Mouse (Mus musculus): Measurements from ENCODE around the gene Arl15. TPM values are rescaled to one million over a fixed set of nuclear protein-coding genes. Genes with fewer than 3 reads are reported as not detected.

Arl15 gene
- total RNA-seq, 2 experiments from 2014 or later: 50.5 to 53.9 TPM

DNA sequence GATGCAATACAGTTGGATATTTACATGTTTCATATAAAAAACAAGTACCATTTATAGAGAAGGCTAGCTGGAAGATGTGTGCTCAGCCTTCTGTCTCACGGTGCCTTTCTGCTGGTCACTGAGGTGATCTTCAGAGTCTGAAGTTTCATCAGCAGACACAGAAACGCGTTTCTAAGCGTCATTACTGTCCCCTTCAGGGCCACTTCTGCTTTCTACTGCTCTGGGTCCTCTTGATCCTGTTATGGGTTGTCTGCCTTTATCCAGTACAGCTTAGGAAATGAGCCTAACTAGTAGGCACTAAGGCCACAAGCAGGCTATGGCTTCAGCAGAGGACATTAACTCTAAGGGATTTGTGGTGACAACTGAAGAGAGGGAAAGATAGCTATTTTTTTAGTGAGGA, 5.9 kb downstream of the Arl15 start:
- no peak for DNase-seq (ENCODE audit: low spot score in 2 of 2)

DNA sequence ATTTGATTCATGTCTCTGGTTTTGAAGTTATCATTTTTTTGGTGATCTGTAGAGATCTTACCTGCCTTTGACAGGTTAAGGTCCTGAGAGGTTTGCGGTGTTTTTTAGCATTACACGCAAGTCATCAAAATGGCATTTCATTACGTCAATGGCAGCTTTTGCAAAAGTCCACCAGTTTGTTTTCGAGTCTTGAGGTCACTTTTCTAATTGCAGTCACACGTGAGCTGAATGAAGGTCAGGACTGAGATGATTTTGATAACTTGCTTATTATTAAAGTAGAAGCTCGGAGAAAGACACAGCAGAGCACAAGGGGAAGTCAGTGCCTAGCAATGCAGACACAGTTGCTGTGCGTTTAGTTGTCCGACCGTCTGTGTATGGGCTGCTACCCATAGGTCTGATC, 8.3 kb downstream of the Arl15 start:
- DNase-seq (ENCODE audit: low spot score in 2 of 2): no peak

DNA sequence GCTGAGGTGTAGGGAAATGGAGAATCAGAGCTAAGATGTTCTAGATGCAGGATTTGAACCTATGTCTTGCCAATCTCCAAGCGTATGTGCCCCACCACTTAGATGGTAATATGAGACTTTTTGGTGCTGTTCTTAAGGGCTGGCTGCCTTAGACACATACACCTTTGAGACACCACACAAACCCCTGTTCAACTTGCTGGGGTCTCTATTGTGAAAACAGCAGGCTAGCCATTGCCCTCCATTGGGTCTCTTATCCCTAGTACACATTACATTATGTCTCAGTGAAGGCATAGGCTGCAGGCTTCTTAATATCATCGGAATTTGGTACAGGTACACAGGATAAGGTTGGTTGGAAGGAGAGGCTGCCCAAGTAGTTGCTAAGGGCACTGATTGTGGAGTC, 16.8 kb downstream of the Arl15 start:
- DNase-seq (ENCODE audit: low spot score in 2 of 2): no peak

DNA sequence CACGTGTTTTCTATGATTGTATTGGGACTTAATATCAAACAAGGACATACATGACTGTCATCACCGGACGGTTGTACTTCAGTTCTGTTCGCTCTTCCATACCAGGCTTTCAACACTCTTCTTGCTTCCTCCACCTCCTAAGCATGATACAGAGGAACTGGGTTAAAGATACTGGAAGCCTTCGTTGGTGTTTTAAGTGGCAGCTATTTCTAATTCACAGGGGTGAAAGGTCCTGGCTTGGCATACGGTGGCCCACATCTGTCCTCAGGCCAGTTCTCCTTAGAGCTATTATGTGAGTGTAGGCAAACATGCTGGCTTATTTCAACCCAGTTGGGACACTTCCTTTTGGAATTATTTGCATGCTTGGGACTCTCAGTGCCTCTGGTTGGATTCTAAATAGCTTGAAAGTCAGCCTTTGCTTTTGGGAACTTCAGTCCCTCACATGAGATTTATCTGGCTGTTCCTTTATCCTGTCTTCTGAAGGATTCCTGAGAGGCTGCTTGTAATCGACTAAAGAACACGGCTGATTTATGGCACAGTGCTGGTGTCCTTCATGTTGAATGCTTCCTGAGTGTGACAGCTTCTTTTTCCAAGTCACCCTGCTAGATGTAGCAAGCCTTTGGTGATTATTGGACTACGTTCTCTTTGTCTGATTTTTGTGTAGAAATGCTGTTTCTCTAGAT, 17.7 kb downstream of the Arl15 start:
- DNase-seq (ENCODE audit: low spot score in 2 of 2): no peak

DNA sequence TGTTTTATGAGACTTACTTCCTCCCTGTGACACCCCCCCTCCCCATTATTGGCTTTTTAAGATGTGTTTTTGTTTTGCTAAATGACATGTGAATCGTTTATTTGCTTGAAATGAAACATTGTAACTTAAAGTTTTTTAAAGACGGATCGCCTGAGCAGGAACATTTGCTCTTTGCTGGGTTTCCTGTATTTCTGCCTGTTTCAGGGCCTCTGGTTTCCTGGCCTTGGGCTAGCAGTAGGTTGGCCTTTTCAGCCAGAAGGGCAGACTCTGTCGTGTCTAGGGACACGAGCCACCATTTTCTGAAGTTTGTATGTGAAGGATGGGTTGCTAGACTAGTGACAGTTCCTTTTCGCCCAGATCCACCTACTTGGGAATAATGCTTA, 18.3 kb downstream of the Arl15 start:
- no peak for DNase-seq (ENCODE audit: low spot score in 2 of 2)

DNA sequence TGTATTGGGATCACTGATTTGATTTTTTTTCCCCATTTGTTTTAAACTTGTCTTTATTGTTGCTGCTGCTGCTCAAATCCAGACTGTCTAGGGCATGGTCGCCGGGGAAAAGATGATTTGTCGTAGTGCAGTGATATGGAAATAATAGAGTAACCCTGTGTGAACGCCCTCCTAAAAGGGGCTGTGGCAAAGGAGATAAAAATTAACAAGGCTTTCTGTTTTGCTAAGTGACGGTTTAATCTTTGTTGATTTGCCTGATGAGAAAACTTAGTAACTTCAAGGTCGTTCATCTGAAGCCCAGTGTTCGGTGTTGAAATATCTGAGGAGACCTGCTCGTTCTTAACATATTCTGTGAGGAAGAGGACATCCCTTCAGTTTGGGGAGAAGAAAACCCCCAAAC, 19.8 kb downstream of the Arl15 start:
- no peak for DNase-seq (ENCODE audit: low spot score in 2 of 2)

DNA sequence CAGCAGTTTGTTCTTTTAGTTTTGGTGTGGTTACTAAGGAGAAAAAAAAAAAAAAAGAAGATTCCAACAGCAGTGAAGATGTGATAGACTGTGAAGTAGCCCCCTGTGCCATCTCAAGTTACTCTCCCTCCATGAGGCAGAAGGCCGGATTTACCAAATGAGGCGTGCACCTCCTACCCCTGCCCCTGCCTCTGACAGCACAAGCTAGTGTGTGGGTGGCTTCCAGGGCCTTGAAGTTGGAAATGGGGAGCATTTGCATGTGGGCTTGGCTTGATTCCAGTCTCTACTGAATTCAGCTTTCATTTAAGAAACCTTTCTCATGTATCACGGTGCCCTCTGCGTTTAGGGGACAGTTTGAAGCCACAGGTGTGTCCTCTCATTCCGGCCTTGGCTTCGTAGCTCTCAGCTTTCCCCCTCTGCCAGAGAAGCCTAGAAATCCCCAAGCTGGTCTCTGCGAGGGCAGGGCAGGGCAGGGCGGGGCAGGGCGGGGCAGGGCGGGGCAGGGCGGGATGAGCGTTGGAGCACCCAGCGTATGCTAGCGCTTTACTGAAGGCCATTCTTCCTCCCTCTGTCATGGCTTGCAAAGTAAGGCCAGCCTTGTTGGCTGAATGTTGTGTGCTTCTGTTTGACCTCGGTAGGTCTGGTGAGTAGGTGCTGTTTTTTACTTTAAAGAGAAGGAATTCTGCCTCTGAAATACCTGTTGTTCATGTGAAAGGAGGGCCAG, 21.6 kb downstream of the Arl15 start:
- no peak for DNase-seq (ENCODE audit: low spot score in 2 of 2)

DNA sequence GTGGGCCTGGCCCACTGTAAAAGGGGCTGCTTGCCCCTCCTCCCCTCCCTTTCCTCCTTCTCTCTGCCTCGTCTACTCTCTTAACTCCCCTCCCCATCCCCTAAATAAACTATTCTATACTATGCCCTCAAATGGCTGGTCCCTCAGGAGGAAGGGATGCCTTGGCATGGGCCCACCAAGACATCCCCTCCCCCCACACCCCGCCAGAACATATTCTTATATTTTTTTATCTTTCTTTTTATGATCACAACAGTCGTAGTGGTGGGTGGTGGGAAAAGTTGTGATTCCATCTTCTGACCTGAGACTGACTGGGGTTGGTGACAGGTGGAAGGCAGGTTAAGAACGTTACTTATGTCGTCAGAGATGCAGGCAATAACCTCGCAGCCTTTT, 22.1 kb downstream of the Arl15 start:
- no peak for DNase-seq (ENCODE audit: low spot score in 2 of 2)

DNA sequence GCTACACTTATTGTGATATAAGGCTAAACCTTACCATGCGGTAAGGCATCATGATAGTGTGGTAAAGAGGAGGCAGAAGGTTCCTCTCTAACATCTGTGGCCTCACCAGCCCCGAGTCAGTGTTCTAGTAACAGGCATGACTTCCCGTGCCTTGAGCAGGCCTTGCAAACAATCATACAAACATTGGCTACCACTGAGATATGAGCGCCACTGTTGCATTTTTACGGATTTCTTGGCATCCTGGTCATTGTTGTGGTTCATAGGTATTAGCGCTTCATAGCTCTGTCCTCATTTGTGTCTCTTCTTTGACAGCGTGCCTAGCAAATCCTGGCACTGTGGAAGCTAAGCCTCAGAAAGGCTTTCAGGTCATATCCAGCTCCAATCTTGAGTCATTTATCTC, 24.7 kb downstream of the Arl15 start:
- no peak for DNase-seq (ENCODE audit: low spot score in 2 of 2)

DNA sequence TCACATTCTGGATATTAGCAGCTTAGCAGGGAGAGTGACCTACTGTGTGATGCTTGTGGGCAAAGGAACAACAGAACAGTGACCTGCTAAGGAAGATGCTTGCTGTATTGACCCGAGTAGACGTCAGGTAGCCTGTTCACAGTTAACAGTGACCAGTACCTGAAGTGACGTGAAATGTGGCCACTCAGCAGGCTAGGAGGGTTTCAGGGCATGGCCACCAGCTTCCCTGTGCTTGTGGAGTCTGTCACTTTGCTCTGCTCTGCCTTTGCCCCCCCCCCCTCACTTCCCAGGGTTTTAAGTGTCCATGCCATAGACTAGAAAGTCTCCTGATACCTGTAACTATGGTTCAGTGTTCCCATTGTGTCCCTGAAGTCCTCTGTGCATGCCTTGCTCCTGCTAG, 25.9 kb downstream of the Arl15 start:
- no peak for DNase-seq (ENCODE audit: low spot score in 2 of 2)

DNA sequence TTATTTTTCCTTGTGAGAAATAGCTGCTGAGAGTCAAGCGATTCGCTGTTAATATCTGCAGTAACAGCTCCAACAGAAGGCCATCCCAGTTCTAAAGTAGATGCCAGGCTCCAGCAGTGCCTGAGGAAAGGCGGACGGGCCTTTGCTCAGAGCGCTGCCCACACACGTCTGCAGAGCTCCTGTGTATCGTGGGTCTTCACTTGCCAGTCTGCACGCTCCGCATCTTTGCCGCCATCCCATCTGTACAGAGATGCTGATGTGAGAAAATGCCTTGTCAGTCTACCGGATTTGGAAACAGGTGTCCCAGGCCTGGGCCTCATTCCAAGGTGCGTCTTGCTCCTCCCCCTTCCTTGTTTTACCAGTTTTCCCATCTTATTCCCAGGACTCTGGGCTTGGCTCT, 27.6 kb downstream of the Arl15 start:
- peak; percentile 22 to 43 for DNase-seq (ENCODE audit: low spot score in 2 of 2)

DNA sequence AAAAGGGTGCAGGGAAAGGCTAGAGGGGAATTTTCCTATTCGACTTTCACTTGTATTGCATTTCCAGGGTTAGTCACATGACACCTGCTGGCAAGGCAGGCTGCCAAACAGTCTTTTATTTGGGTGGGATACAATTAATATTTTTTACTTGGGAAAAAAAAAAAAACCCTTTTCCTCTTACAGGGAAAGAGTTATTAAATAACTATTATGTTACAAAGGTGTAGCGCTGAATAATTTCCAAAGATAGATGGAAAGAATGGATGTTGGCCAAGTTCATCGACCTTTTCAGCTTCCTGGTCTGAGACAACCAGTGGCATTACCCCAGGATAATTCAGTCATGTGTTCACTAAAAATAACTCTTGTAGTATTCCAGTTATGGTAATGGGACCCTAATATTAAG, 29.7 kb downstream of the Arl15 start:
- DNase-seq (ENCODE audit: low spot score in 2 of 2): no peak

DNA sequence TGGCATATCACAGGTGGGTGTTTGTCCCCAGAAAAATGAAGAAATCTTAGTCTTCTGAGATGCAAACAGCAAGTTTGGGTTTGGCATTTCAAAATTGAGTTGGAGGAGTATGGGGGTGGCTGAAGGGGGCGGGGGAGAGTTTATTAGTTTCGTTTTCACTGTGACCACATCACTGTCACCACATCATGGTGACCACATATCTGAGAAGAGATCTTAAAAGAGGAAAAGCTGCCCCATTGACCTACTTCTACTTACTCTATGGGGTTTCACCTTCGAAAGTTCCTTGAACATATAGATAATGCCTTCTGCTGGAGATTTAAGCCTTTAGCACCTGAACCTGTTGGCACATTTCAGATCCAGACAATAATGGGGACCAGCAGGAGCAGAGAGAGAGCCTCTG, 34.3 kb downstream of the Arl15 start:
- no peak for DNase-seq (ENCODE audit: low spot score in 2 of 2)

DNA sequence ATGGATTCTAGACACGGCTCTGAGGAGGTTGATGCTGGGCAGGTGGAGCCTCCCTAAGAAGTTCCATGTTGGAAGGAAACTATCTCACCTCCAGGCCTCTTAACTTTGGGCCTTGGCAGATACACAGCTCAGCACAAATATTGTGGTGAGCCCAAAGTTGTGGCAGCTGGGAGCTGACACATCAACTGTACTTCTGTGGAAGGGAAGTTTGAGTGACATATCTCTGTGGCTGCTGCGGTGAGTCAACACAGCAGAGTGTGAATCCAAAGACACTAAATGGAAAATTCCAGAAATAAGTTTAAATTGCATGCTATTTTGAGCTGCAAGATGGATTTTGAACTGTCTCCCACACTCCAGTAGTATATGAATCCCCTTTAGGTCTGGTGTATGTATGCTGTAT, 34.8 kb downstream of the Arl15 start:
- DNase-seq (ENCODE audit: low spot score in 2 of 2): no peak

DNA sequence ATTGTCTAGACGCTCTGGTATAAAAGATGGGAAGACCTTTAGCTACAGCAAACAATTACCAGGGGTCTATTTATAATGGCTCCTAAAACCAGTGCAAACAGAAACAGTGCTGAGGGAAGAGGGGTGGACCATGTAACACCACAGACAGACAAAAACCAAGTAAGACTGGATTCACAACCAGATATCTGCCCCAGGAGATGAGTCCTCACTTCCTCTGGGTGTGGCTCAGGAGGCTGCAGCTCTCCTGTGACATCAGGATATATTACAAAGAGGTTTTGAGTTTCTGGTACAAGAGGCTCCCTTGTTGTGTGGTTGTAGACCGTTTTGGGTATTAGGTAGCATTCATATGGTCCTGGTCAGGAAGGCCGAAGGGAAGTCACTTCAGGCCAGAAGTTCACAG, 36.5 kb downstream of the Arl15 start:
- no peak for DNase-seq (ENCODE audit: low spot score in 2 of 2)

DNA sequence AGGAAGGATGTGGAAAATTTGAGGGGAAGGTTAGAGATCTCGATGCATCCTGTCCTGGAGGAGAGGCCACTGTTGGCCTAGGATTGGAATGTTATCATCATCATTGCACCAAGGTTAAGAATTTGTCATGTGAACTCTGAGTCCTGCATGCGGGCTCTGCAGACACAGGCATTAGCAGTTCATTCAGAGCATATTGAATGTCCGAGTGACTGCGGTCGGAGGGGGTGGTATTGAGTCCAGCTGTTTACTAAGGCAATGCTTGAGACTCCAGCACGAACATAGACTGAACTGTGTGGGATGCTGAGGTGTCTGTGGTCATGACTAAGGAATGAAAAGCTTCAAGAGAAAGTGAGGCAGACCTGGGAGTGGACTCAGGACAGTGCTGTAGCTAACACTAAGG, 38.6 kb downstream of the Arl15 start:
- no peak for DNase-seq (ENCODE audit: low spot score in 2 of 2)

DNA sequence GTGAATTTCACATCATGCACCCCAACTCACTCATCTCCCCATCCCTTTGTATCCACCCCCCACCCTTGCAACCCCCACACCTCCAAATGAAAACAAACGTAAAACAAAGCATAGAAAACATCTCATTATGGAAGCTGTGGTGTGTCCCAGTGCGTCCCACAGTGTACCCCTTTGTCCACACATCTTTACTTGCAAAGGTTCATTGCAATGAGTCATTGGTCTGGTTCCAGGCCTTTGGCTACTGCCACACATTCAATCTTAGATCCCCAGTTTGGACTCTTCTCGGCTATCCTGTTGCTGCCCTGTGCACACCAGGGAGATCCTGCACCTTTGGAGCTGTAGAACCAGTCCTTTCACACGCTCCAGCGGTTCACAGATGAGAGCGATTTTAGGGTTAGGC, 41.6 kb downstream of the Arl15 start:
- DNase-seq (ENCODE audit: low spot score in 2 of 2): no peak

DNA sequence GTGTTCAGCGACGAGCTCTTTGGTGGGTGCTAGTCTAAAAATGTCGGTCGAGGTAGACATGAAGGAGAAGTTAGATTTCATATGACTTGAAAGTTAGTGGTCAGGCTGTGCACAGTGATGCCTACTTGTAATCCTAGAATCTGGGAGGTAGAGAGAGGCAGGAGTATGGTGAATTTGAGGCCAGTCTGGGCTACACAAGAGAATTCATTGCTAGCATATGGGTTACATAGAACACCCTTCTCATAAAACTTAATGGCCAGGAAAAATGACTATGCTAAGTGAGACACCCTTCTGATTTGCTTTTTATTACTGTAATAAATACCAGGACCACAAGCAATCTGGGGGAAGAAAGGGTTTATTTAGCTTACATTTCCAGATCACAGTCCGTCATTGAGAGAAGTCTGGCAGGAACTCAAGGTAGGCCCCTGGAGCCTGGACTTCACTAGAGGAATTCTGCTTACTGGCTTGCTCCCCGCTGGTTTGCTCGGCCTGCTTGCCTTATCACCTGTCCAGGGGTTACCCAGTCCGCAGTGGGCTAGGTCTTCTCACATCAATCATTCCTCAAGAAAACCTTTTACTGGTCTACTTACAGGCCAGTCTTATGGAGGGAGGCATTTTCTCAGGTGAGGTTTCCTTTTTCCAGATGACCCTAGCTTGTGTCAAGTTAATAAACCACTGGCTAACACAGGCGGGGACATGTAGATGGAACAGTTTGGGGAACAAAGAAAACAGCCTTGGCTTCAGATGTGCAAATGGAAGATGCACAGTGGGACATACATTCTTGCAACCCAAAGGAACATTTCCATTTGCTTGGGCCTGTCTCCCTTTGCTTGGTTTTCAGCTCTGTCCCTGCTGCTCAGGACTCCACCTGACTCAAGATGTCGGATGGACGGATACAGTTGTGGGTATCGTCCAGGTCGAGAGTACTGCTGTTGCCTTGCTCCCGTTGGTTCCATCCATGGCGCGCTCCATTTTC, 44.6 kb downstream of the Arl15 start:
- no peak for DNase-seq (ENCODE audit: low spot score in 2 of 2)

DNA sequence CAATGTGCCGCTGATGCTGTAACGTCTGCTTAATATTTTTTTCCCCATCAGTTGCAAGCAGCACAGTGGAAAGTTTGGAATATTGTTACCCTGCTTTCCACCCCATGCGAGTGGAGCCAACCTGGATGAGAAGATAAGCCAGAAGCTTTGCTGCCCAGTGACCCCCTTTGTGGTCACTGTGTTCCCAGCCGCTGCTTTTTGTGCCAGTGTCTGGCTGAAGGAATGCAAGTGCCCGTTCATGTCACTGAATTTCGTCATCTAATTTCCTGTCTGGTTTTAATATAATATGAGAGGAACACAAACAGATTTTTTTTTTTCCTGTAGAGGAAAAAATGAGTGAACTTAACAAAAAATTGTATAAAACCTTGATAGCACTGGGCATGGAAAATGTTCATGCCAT, 46.1 kb downstream of the Arl15 start:
- DNase-seq (ENCODE audit: low spot score in 2 of 2): no peak

DNA sequence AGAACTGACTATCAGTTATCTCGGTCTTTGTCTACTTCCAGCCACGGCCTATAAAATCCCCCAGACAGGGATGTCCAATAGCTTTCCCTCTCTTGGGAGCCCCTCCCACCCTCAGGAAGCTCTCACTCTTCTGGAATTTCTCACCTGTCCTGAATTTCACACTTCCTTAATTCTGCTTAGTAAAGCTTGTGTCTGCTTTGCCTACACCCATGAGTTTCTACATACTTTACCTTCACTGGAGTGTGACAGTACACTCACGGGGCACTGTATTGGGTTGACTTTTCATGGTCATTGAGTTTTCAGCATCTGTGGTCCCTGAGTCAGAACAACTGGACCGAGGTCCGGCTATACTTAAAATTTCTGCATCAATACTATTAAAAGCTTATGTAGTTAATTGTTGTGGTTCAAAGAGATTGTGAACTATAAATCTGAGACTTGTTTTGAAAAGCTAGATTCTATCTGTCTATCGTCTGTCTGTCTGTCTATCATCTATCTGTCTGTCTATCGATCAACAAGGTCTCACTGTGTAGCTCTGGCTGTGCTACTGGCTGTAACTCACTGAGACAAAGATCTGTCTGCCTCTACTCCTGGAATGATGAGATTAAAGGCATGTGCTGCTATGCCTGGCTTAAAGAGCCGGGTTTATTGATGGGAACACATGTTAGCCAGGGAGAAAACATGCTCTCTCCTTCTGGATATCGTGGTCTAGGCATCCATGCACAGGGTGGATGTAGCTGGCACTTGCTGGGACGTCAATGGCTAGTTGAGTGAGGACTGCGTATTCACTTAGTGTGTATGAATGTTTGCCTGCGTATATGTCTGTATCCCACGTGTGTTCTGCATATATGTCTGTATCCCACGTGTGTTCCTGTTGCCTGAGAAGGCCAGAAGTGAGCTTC, 48.4 kb downstream of the Arl15 start:
- no peak for DNase-seq (ENCODE audit: low spot score in 2 of 2)

DNA sequence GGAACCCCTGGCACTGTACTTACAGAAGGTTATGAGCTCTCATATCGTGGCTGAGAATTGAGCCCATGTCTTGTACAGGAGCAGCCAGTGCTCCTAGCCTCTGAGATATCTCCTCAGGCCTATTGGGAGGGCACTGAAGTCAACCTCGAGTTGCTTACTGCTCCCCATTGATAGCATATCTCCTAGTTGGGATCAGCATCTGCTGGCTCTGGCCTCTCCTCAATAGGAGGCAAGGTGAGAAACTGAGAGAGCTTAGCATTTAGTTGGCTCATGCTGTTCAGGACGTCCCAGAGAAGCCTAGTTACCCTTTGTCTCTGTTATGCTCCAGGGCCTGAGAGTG, 49.0 kb downstream of the Arl15 start:
- DNase-seq (ENCODE audit: low spot score in 2 of 2): no peak

Measured in layer of hippocampus, postnatal 10 days (tissue).